Mouse (Mus musculus) heart, postnatal 0 days (tissue): ENCODE data around the gene Rsf1. TPM values are rescaled to one million over a fixed set of nuclear protein-coding genes. Genes with fewer than 3 reads are reported as not detected.
A peak's percentile ranks its signal among the peaks of the same experiment; 100 is the strongest.

Experiments used
- ATAC-seq: fragments of 200-750 bp; cut with Nextera tagmentation; 2 replicates; pipeline ENCODE4 v1.8.0; 2017; ENCODE audit warnings: low read depth, moderate number of reproducible peaks, moderate library complexity; ENCODE audit not compliant: insufficient read depth
- DNase-seq: peaks from one replicate; pipeline ENCODE4 v3.0.0-alpha.2; 2016; ENCODE audit warnings: low spot score
- H3K27ac ChIP-seq: fragments of 300-500 bp; sonication (generic); 2 replicates; pipeline ENCODE4 v1.5.1; 2014; ENCODE audit warnings: low read depth, mild to moderate bottlenecking
- H3K27me3 ChIP-seq: fragments of 300-500 bp; sonication (generic); 2 replicates; pipeline ENCODE4 v1.6.1; 2014; ENCODE audit warnings: low read length, mixed read lengths; ENCODE audit not compliant: control insufficient read depth, insufficient read depth
- H3K36me3 ChIP-seq: fragments of 300-500 bp; sonication (generic); replicated peaks from 2 replicates; pipeline ENCODE4 v1.6.1; 2014; ENCODE audit warnings: low read length, mixed read lengths; ENCODE audit not compliant: control insufficient read depth, insufficient read depth
- H3K4me1 ChIP-seq: fragments of 300-500 bp; sonication (generic); 2 replicates; pipeline ENCODE4 v1.6.1; 2014; ENCODE audit warnings: antibody characterized with exemption; ENCODE audit not compliant: control insufficient read depth, insufficient read depth
- H3K4me2 ChIP-seq: fragments of 300-500 bp; sonication (generic); 2 replicates; pipeline ENCODE4 v1.6.1; 2014; ENCODE audit warnings: low read depth, mild to moderate bottlenecking, low read length, moderate library complexity
- H3K4me3 ChIP-seq: fragments of 300-500 bp; sonication (generic); 2 replicates; pipeline ENCODE4 v1.5.1; 2014; ENCODE audit warnings: low read depth, low read length
- H3K9ac ChIP-seq: fragments of 300-500 bp; sonication (generic); replicated peaks from 2 replicates; pipeline ENCODE4 v1.6.1; 2014; ENCODE audit warnings: low read depth, low read length, mixed read lengths
- H3K9me3 ChIP-seq: fragments of 300-500 bp; sonication (generic); replicated peaks from 2 replicates; pipeline ENCODE4 v1.6.1; 2016; ENCODE audit warnings: low read length; ENCODE audit not compliant: control insufficient read depth
- CTCF ChIP-seq: IDR thresholded peaks from 2 replicates; pipeline ENCODE4 v1.5.1; 2016; ENCODE audit warnings: antibody characterized with exemption, control low read depth, low read depth
- EP300 ChIP-seq: IDR thresholded peaks from 2 replicates; pipeline ENCODE4 v1.6.1; 2016; ENCODE audit warnings: antibody characterized with exemption, low read depth
- WGBS: fragments of 180-500 bp; shearing (Covaris S2); extraction: QIAGEN DNeasy Blood & Tissue Kit; methylation state at CpG from one replicate; pipeline ENCODE4 v1.1.7; 2014; 5-methylcytosine and 5-hydroxymethylcytosine counted together
- polyA plus RNA-seq: library from polyadenylated mRNA; unstranded; fragments of >200 nt; fragmentation: Nextera tagmentation; extraction: Ambion mirVana; gene quantifications from 2 replicates; pipeline ENCODE4 v1.2.1, GENCODE M21; 2015
- total RNA-seq: library from RNA; depleted of rRNA; stranded (reverse); fragments of >200 nt; gene quantifications from 2 replicates; pipeline ENCODE4 v1.2.3, GENCODE M21; 2014; ENCODE audit warnings: low replicate concordance

Gene Rsf1
- total and polyA plus RNA-seq, 2 experiments from 2014 or later = 7.6 to 10.6 TPM

GRCm38 (mm10) chr7:97726080-97726479 is 146.4 kb downstream of the Rsf1 start:
- DNase-seq = no peak
- no peaks in the 10 kb centered on the region for H3K9me3 ChIP-seq
- H3K36me3 ChIP-seq = peaks cover 6% of the 10 kb centered on the region; the same call in 1 of the 2 replicates
- 85% methylated on average over 7 of the region's 7 CpGs for WGBS
- no peak overlapping the region for H3K4me2 ChIP-seq
- no peak overlapping the region for H3K27ac ChIP-seq
- no peak overlapping the region for H3K4me3 ChIP-seq
- no peaks in the 10 kb centered on the region for H3K4me1 ChIP-seq
- no peaks in the 10 kb centered on the region for H3K27me3 ChIP-seq
- ATAC-seq = no peak
- no peak for TF ChIP-seq EP300
- no peak for TF ChIP-seq CTCF
- no peak overlapping the region for H3K9ac ChIP-seq

GRCm38 (mm10) chr7:97726778-97727177 is 147.1 kb downstream of the Rsf1 start:
- WGBS = 70% methylated on average over 7 of the region's 7 CpGs
- H3K4me2 ChIP-seq = no peak overlapping the region
- ATAC-seq = no peak
- no peaks in the 10 kb centered on the region for H3K9me3 ChIP-seq
- H3K9ac ChIP-seq = no peak overlapping the region
- no peaks in the 10 kb centered on the region for H3K27me3 ChIP-seq
- H3K27ac ChIP-seq = no peak overlapping the region
- no peak overlapping the region for H3K4me3 ChIP-seq
- no peak for DNase-seq
- peaks cover 6% of the 10 kb centered on the region; the same call in 1 of the 2 replicates for H3K36me3 ChIP-seq
- TF ChIP-seq CTCF (no peak), EP300 (no peak)
- H3K4me1 ChIP-seq = no peaks in the 10 kb centered on the region

- no peak for ATAC-seq
- no peak for TF ChIP-seq CTCF
- TF ChIP-seq EP300 = no peak
- 76% methylated on average over 14 of the region's 14 CpGs for WGBS
These were observed 149.3 kb downstream of the Rsf1 start for GRCm38 (mm10) chr7:97728666-97729614.

DNA sequence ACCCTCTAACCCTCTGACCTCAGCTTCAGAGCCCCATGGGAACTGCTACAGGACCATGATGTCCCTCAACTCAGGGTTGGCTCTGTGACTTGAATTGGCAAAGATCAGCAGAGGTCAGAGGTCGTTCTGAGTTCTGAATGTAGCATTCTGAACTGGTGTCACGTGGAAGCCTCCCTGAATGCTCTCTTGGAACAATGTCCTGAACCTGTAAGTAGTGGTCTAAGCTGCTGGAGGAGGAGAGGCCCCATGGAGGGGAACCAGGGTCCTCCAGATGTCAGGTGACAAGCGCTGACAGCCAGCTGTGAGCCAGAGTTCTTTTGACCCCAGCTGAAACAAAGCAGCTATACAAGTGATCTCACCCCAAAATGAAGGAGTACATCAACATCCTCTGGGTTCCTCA is 150.7 kb downstream of the Rsf1 start:
- 60% methylated on average over 3 of the region's 3 CpGs for WGBS
- H3K36me3 ChIP-seq = peaks cover 6% of the 10 kb centered on the region; the same call in 1 of the 2 replicates
- peak overlapping the region; percentile 20; the same call in 1 of the 2 replicates for H3K27ac ChIP-seq
- no peak for ATAC-seq
- H3K9ac ChIP-seq = no peak overlapping the region
- TF ChIP-seq EP300 (no peak), CTCF (no peak)
- H3K4me1 ChIP-seq = no peaks in the 10 kb centered on the region
- no peaks in the 10 kb centered on the region for H3K27me3 ChIP-seq
- DNase-seq = no peak
- no peak overlapping the region for H3K4me3 ChIP-seq
- no peaks in the 10 kb centered on the region for H3K9me3 ChIP-seq
- H3K4me2 ChIP-seq = no peak overlapping the region

More at GRCm38 (mm10) chr7:97728666-97729614, 149.3 kb downstream of the Rsf1 start:
- H3K4me1 ChIP-seq = no peaks in the 10 kb centered on the region
- peaks cover 6% of the 10 kb centered on the region; the same call in 1 of the 2 replicates for H3K36me3 ChIP-seq
- DNase-seq = no peak
- H3K9me3 ChIP-seq = no peaks in the 10 kb centered on the region
- H3K27ac ChIP-seq = no peak overlapping the region; the same call in 1 of the 2 replicates
- no peak overlapping the region for H3K4me3 ChIP-seq
- no peaks in the 10 kb centered on the region for H3K27me3 ChIP-seq
- H3K4me2 ChIP-seq = no peak overlapping the region; the same call in 1 of the 2 replicates
- H3K9ac ChIP-seq = no peak overlapping the region

DNA sequence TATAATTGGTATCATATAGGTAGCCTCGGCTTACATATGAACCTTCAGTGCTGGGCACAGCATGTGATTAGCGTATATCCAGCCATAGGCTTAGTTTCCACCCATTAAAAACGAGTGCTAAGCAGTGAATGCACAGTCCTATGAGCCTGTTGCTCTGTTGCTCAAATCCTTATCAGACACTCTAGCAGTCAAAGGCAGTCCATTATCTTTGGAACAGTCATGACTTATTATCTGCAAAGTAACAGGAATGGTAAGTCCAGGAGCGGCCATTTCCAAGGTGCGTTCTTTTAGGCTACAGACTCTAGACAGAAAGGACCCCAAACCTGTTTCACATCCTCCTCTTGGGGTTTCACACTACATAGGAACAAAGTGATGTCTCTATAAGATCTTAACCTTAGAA is 153.9 kb downstream of the Rsf1 start:
- no peak overlapping the region for H3K27ac ChIP-seq
- ATAC-seq (no peak), DNase-seq (no peak)
- no peak overlapping the region for H3K9ac ChIP-seq
- peak overlapping the region; percentile 15; the same call in 1 of the 2 replicates for H3K4me2 ChIP-seq
- H3K4me3 ChIP-seq = no peak overlapping the region; the same call in 1 of the 2 replicates
- WGBS = 67% methylated on average over 5 of the region's 5 CpGs
- no peaks in the 10 kb centered on the region for H3K4me1 ChIP-seq
- no peaks in the 10 kb centered on the region for H3K9me3 ChIP-seq
- no peaks in the 10 kb centered on the region for H3K36me3 ChIP-seq
- no peaks in the 10 kb centered on the region for H3K27me3 ChIP-seq
- no peak for TF ChIP-seq CTCF
- TF ChIP-seq EP300 = no peak
